Mouse (Mus musculus) gastrocnemius, adult 2 months (tissue): ENCODE data around the gene Gars. TPM values are rescaled to one million over a fixed set of nuclear protein-coding genes. Genes with fewer than 3 reads are reported as not detected.

ENCODE experiments used
- DNase-seq: peaks from one replicate; pipeline ENCODE4 v3.0.0; 2022
- H3K27ac ChIP-seq: fragments of 200-600 bp; 2 replicates; pipeline ENCODE4 v1.8.1; 2022; ENCODE audit warnings: mild to moderate bottlenecking
- H3K4me3 ChIP-seq: fragments of 200-600 bp; 2 replicates; pipeline ENCODE4 v1.8.1; 2022; ENCODE audit warnings: mild to moderate bottlenecking, moderate library complexity
- CTCF ChIP-seq: fragments of 200-600 bp; IDR thresholded peaks from 2 replicates; pipeline ENCODE4 v1.8.1; 2022; ENCODE audit warnings: antibody characterized with exemption, mild to moderate bottlenecking, moderate library complexity
- intact Hi-C: fragments of 180-260 bp; cut with DNase I; formaldehyde crosslinking; loops from one replicate; pipeline ENCODE4 v1.15.1; 2025
- total RNA-seq, 2 experiments: library from RNA; stranded (reverse); gene quantifications; 2 replicates each; pipeline ENCODE4 v1.2.3; 2021

Gars gene
- total RNA-seq, 2 experiments from 2014 or later = 60.2 to 61.6 TPM

GRCm38 (mm10) chr6:55081379-55081778, 43.6 kb downstream of the Gars start:
- TF ChIP-seq CTCF = no peak
- H3K4me3 ChIP-seq = no peak overlapping the region
- intact Hi-C loops = no loop called here

GRCm38 (mm10) chr6:55082261-55083051, 44.6 kb downstream of the Gars start:
- no peak for TF ChIP-seq CTCF
- no peak overlapping the region for H3K4me3 ChIP-seq

More at GRCm38 (mm10) chr6:55081379-55081778, 43.6 kb downstream of the Gars start:
- DNase-seq = no peak
- no peak overlapping the region for H3K27ac ChIP-seq

GRCm38 (mm10) chr6:55087355-55087754, 49.5 kb downstream of the Gars start:
- Histone ChIP-seq H3K27ac (no peak overlapping the region), H3K4me3 (no peak overlapping the region)
- DNase-seq = no peak
- no peak for TF ChIP-seq CTCF
- intact Hi-C loops = no loop called here

More at GRCm38 (mm10) chr6:55082261-55083051, 44.6 kb downstream of the Gars start:
- H3K27ac ChIP-seq = no peak overlapping the region
- intact Hi-C loops = no loop called here
- DNase-seq = no peak

- peak; percentile 52 for DNase-seq
- intact Hi-C loops = loop anchor here (2.0 kb wide), 1 partner anchor 76 kb away; no protein-coding TSS in a partner anchor
- peak; percentile 63 for TF ChIP-seq CTCF
- Histone ChIP-seq H3K27ac (no peak overlapping the region), H3K4me3 (no peak overlapping the region)
Measured at GRCm38 (mm10) chr6:55090639-55091038, 52.8 kb downstream of the Gars start.

DNA sequence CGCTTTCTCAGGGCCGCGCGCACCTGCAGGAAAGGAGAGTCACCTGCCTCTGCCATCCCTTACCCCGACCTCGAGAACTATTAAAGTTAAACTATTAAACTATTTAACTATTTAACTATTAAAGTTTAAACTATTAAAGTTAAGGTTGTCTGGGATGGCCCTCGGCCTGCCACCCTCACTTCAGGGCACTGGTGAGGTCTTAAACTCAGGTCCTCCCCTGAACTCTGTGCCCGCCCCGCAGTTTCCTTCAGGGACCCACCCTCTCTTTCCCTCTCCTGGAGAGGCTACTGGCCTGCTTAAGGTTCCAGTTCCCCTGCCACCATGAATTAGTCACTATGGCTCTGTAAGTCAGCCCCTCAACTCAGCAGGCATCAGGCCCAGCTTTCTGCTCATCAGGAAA, 53.6 kb downstream of the Gars start:
- Histone ChIP-seq H3K4me3 (no peak overlapping the region), H3K27ac (no peak overlapping the region)
- no peak for TF ChIP-seq CTCF
- DNase-seq = no peak
- intact Hi-C loops = loop anchor here (2.0 kb wide), 1 partner anchor 75 kb away; no protein-coding TSS in a partner anchor

DNA sequence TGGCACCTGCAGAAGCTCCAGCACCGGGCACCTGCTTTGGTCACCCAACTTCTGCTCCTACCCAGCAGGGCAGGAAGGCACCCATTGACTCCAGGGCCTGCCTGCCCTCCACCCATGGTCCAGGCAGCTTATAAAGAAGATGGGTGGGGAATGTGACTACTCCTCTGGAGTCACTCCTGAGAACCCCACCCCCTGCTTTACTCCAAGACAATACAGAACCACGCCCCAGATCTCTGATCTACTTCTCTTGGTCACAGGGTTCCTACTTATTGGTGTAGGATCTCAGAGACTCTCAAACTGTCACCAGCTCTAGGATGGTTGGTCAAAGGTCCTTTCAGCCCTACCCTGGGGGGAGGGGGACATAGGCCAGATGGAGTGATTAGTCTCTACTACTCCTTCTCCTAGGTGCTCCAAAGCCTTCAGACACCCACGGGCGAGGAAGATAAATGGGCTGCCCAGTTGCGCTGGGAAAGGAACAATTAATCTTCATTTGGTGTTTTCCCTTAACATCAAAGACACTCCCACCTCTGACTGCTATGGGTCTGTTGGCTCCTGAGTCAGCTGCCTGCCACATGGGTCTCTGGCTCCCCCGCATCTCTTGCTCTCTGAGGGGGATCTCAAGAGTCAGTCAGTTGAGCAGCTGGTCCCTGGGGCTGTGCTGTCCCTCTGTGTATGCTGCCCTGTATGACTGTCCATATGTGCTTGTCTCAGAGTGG, 55.8 kb downstream of the Gars start:
- TF ChIP-seq CTCF = no peak
- DNase-seq = no peak
- H3K27ac ChIP-seq = no peak overlapping the region
- H3K4me3 ChIP-seq = no peak overlapping the region
- intact Hi-C loops = no loop called here

- Histone ChIP-seq H3K27ac (no peak overlapping the region), H3K4me3 (no peak overlapping the region)
- no peak for DNase-seq
- intact Hi-C loops = no loop called here
- no peak for TF ChIP-seq CTCF
Measured at GRCm38 (mm10) chr6:55098030-55098429, 60.2 kb downstream of the Gars start.

- no peak for TF ChIP-seq CTCF
- Histone ChIP-seq H3K4me3 (no peak overlapping the region), H3K27ac (no peak overlapping the region)
- DNase-seq = no peak
- intact Hi-C loops = no loop called here
Measured at GRCm38 (mm10) chr6:55098603-55099002, 60.8 kb downstream of the Gars start.

- intact Hi-C loops = no loop called here
- TF ChIP-seq CTCF = no peak
- DNase-seq = no peak
- Histone ChIP-seq H3K27ac (no peak overlapping the region), H3K4me3 (no peak overlapping the region)
Measured at GRCm38 (mm10) chr6:55108358-55108757, 70.6 kb downstream of the Gars start.

DNA sequence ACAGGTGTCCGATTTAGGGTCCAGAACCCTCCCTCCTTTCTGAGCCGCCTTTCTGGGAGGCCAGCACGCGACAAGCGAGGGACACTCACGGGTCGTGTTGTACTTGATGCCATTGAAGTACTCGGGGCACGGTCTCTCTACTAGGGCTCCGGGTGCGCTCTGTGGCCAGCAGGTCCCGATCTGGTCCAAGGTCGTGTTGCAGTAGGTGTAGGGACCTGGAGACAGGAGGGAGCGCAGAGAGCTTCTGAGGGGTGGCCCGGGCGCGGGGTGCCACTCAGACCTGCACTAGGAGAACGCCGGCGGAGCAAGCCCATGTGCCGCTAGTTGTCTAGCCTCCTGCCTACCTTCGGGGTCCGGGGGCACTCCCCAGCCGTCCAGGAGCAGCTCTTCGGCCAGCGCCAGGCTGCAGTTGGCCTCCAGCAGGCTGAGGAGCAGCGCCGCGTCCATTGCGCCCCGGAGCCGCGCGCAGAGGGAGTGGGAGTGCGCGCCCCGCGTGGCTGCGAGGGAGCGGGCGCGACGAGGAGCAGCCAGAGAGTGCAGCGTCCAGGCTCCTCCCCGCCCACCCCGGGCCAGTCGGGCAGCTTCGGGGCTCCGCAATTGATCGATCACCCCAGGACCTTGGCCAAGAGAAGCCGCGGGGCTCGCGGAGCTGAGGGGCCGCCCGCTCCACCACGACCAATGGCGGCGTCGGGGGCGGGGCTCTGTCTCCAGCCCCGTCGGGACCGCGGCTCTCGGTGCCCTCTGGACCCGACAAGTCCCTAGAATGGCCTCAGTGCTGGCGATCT, 79.7 kb downstream of the Gars start:
- peak; percentile 43 for DNase-seq
- intact Hi-C loops = no loop called here
- peak overlapping the region; percentile 69 for H3K4me3 ChIP-seq
- no peak for TF ChIP-seq CTCF
- no peak overlapping the region for H3K27ac ChIP-seq

GRCm38 (mm10) chr6:55123056-55123455, 85.2 kb downstream of the Gars start:
- Histone ChIP-seq H3K27ac (no peak overlapping the region; the same call in 1 of the 2 replicates), H3K4me3 (no peak overlapping the region)
- DNase-seq = peak; percentile 62
- no peak for TF ChIP-seq CTCF
- intact Hi-C loops = loop anchor here (5.0 kb wide), 1 partner anchor 39 kb away; no protein-coding TSS in a partner anchor

- intact Hi-C loops = no loop called here
- peak overlapping the region; percentile 70 for H3K27ac ChIP-seq
- H3K4me3 ChIP-seq = no peak overlapping the region
- TF ChIP-seq CTCF = no peak
- DNase-seq = peak; percentile 79
Measured at GRCm38 (mm10) chr6:55126576-55126975, 88.8 kb downstream of the Gars start.
